Mouse (Mus musculus) heart, embryonic 11.5 days (tissue): ENCODE measurements around the gene Usp5. TPM values are rescaled to one million over a fixed set of nuclear protein-coding genes. Genes with fewer than 3 reads are reported as not detected.

ENCODE experiments used
- ATAC-seq: fragments of 200-750 bp; cut with Nextera tagmentation; replicated peaks from 2 replicates; pipeline ENCODE4 v1.8.0; 2017; ENCODE audit warnings: moderate library complexity; ENCODE audit not compliant: insufficient number of reproducible peaks, low FRiP score, low TSS enrichment
- H3K27ac ChIP-seq: fragments of 300-500 bp; sonication (generic); 2 replicates; pipeline ENCODE4 v1.5.1; 2014; ENCODE audit warnings: mild to moderate bottlenecking, low read depth, low read length
- H3K27me3 ChIP-seq: fragments of 300-500 bp; sonication (generic); 2 replicates; pipeline ENCODE4 v1.6.1; 2014; ENCODE audit warnings: mild to moderate bottlenecking, low read length, mixed read lengths; ENCODE audit not compliant: control insufficient read depth, insufficient read depth
- H3K36me3 ChIP-seq: fragments of 300-500 bp; sonication (generic); 2 replicates; pipeline ENCODE4 v1.6.1; 2014; ENCODE audit warnings: mild to moderate bottlenecking, low read length, moderate library complexity, mixed read lengths; ENCODE audit not compliant: control insufficient read depth, insufficient read depth
- H3K4me1 ChIP-seq: fragments of 300-500 bp; sonication (generic); 2 replicates; pipeline ENCODE4 v1.6.1; 2014; ENCODE audit warnings: low read length; ENCODE audit not compliant: control insufficient read depth, insufficient read depth
- H3K4me2 ChIP-seq: fragments of 300-500 bp; sonication (generic); 2 replicates; pipeline ENCODE4 v1.6.1; 2014; ENCODE audit warnings: mild to moderate bottlenecking, moderate library complexity
- H3K4me3 ChIP-seq: fragments of 300-500 bp; sonication (generic); 2 replicates; pipeline ENCODE4 v1.5.1; 2014; ENCODE audit warnings: low read depth, low read length
- H3K9ac ChIP-seq: fragments of 300-500 bp; sonication (generic); 2 replicates; pipeline ENCODE4 v1.6.1; 2014; ENCODE audit warnings: mild to moderate bottlenecking, low read depth, low read length, moderate library complexity
- H3K9me3 ChIP-seq: fragments of 300-500 bp; sonication (generic); replicated peaks from 2 replicates; pipeline ENCODE4 v1.6.1; 2016; ENCODE audit warnings: low read length; ENCODE audit not compliant: control insufficient read depth
- WGBS: fragments of 180-500 bp; shearing (Covaris S2); extraction: QIAGEN DNeasy Blood & Tissue Kit; methylation state at CpG from one replicate; pipeline ENCODE4 v1.1.7; 2014; ENCODE audit not compliant: insufficient replicate concordance; 5-methylcytosine and 5-hydroxymethylcytosine counted together
- polyA plus RNA-seq: library from polyadenylated mRNA; unstranded; fragments of >200 nt; fragmentation: Nextera tagmentation; extraction: Ambion mirVana; gene quantifications from 2 replicates; pipeline ENCODE4 v1.2.1, GENCODE M21; 2014

Gene Usp5
- 87.3 and 98.3 TPM in 2 replicates for polyA plus RNA-seq

- peak within 1 kb of the TSS; percentile 92 for H3K27ac ChIP-seq
- H3K36me3 ChIP-seq = peaks cover 19% of the 10 kb centered on the region
- under 1% methylated on average over 55 of the region's 55 CpGs for WGBS
- H3K9ac ChIP-seq = peak within 1 kb of the TSS; percentile 78
- peaks cover 9% of the 10 kb centered on the region; the same call in 1 of the 2 replicates for H3K4me1 ChIP-seq
- peak within 1 kb of the TSS; percentile 60 for H3K4me3 ChIP-seq
- ATAC-seq = peak; percentile 93
- H3K4me2 ChIP-seq = peak within 1 kb of the TSS; percentile 93
- no peaks in the 10 kb centered on the region for H3K27me3 ChIP-seq
- no peaks in the 10 kb centered on the region for H3K9me3 ChIP-seq
Measured at GRCm38 (mm10) chr6:124828868-124829798, at the start of gene Usp5, which contains the start of gene Cdca3. Usp5 (minus strand) TSS chr6:124829484. Cdca3 (plus strand) TSS chr6:124829547.

DNA sequence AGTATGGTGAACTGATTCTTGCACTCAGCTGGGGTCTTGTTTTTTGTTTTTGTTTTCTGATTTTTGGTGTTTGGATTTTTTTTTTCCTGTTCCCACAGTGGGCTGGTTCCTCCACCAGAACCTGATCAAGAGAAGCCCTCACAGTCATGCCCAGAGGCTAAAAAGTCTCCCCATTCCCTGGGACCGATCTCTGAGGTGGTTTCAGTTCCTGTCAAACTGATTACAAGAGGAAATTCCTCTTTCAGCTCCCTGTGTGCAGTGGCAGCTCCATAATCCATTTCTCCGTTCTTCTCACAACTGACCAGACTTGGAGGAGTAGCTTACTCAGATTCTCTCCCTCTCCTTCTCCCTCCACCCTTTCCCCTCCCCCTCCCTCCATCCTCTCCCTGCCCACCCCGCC lies 45.1 kb upstream of the Usp5 start:
- H3K4me2 ChIP-seq = no peak overlapping the region
- no peaks in the 10 kb centered on the region for H3K36me3 ChIP-seq
- no peaks in the 10 kb centered on the region for H3K27me3 ChIP-seq
- no peak overlapping the region for H3K9ac ChIP-seq
- no peaks in the 10 kb centered on the region for H3K9me3 ChIP-seq
- 28% methylated on average over 2 of the region's 3 CpGs for WGBS
- no peak for ATAC-seq
- H3K4me3 ChIP-seq = no peak overlapping the region
- no peaks in the 10 kb centered on the region for H3K4me1 ChIP-seq
- no peak overlapping the region for H3K27ac ChIP-seq

GRCm38 (mm10) chr6:124866560-124866959 lies 37.3 kb upstream of the Usp5 start:
- H3K4me2 ChIP-seq = no peak overlapping the region
- peaks cover 6% of the 10 kb centered on the region for H3K27me3 ChIP-seq
- no peak overlapping the region for H3K9ac ChIP-seq
- WGBS = 57% methylated on average over 6 of the region's 7 CpGs
- ATAC-seq = no peak
- H3K4me3 ChIP-seq = no peak overlapping the region
- H3K27ac ChIP-seq = no peak overlapping the region
- H3K36me3 ChIP-seq = no peaks in the 10 kb centered on the region
- peaks cover 8% of the 10 kb centered on the region for H3K4me1 ChIP-seq
- H3K9me3 ChIP-seq = no peaks in the 10 kb centered on the region

DNA sequence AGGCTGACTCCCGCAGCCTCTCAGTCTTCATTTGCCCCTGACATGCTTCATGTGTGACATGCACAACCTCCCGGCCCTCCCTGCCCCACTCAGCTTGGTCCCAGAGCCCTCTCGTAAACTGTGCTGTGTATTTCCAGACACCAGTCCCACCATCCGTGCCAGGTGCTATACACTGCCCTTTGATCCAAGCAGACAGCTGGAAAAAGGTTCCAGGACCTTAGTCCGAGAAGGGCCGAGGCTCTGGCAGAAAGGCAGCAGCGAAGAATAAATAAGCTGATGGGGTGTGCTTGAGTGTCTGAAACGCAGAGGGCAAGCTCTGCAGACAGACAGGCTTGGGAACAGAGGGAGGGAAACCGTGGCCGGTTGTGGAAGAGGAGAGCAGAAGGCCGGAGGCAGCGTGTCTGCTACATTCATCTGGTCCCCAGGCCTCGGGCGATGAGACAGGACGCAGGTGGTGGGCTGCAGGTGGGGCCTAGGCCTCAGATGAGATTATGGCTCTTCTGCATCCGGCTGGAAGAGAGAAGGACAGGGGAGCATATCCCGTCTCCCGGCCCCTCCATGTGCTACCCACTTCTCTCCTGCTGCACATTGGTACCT lies 36.6 kb upstream of the Usp5 start:
- Histone ChIP-seq H3K4me1 (peaks cover 8% of the 10 kb centered on the region), H3K27me3 (peaks cover 11% of the 10 kb centered on the region), H3K9ac (no peak overlapping the region), H3K4me3 (no peak overlapping the region), H3K9me3 (no peaks in the 10 kb centered on the region), H3K36me3 (no peaks in the 10 kb centered on the region), H3K27ac (no peak overlapping the region), H3K4me2 (no peak overlapping the region)
- no peak for ATAC-seq
- WGBS = 52% methylated on average over 18 of the region's 18 CpGs

- H3K4me2 ChIP-seq = peak within 1 kb of the TSS; percentile 89
- no peaks in the 10 kb centered on the region for H3K36me3 ChIP-seq
- H3K4me3 ChIP-seq = peak within 1 kb of the TSS; percentile 53
- peak within 1 kb of the TSS; percentile 77 for H3K9ac ChIP-seq
- no peak within 1 kb of the TSS for H3K27ac ChIP-seq
- peaks cover 16% of the 10 kb centered on the region for H3K4me1 ChIP-seq
- H3K27me3 ChIP-seq = peaks cover 22% of the 10 kb centered on the region
- WGBS = 1% methylated on average over 37 of the region's 43 CpGs
- H3K9me3 ChIP-seq = no peaks in the 10 kb centered on the region
- ATAC-seq = peak; percentile 43; the same call in 1 of the 2 replicates
Measured at GRCm38 (mm10) chr6:124863658-124864298, 34.5 kb upstream of the Usp5 start, which contains the start of gene Gpr162. Gpr162 (minus strand) TSS chr6:124863983.

DNA sequence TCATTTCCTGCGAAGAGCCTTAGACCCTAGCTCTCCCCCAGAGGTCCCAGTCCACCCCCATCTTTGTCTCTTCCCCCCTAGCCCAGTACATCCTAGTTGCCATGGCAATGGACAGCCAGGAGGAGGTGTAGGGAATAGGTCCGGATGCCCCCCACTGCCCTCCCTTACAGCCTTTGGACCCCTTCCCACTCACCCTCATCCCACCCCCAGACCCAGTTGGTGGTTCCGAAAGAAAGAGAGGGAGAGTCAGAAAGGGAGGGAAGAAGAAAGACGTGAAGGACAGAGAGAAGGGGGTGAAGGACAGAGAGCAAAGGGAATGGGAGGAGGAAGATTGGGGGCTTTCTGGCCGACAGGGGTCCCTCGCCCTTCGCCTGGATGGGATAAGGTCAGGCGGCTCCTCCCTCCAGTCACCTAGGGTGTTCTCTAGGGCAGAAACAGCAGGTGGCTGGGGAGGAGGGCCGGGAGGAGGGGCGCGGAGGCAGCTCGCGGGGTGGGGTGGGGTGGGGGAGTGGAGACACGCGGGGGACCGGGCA lies 33.9 kb upstream of the Usp5 start:
- no peak for ATAC-seq
- Histone ChIP-seq H3K4me2 (peak overlapping the region; percentile 89), H3K36me3 (no peaks in the 10 kb centered on the region), H3K27me3 (peaks cover 27% of the 10 kb centered on the region), H3K9me3 (no peaks in the 10 kb centered on the region), H3K27ac (no peak overlapping the region), H3K4me3 (peak overlapping the region; percentile 53), H3K4me1 (peaks cover 17% of the 10 kb centered on the region), H3K9ac (peak overlapping the region; percentile 77)
- WGBS = 0% methylated on average over 16 of the region's 16 CpGs

DNA sequence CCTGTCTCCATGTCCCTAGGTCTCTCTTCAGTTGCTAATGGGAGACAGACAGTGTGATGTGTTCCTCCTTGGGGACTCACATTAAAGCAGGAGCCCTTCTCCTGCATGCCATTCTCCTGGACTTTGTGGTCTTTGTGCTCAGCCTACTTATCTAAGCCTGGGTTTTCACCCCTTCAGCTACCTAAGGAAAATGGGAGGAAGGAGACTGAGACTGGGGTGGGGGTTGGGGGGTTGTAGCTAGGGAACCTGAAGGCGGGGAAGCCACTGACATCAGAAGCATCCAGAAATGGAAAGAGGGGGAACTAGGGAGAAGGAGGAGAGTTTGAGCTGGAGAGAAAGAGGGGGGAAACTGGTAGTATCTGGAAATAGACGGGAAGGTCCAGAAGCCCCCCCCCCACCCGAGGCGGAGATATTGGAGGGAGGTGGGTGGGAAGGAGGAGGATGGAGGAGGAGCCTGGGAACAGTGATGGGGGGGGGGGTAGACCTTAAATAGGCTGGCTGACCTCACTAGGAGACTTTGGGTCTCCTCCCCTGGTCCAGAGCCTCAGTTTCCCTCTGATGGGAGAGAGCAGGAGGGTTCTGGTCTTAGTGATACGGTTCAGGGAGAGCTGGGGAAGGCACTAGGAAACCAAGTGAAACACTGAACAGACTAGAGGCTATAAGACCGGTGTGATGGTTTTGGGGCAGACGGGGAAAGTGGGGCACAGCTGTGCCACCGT lies 33.3 kb upstream of the Usp5 start:
- H3K27me3 ChIP-seq = peaks cover 33% of the 10 kb centered on the region
- peaks cover 18% of the 10 kb centered on the region for H3K4me1 ChIP-seq
- H3K9ac ChIP-seq = peak overlapping the region; percentile 77; the same call in 1 of the 2 replicates
- H3K36me3 ChIP-seq = no peaks in the 10 kb centered on the region
- 15% methylated on average over 8 of the region's 8 CpGs for WGBS
- no peak for ATAC-seq
- no peak overlapping the region for H3K27ac ChIP-seq
- peak overlapping the region; percentile 89 for H3K4me2 ChIP-seq
- peak overlapping the region; percentile 53; the same call in 1 of the 2 replicates for H3K4me3 ChIP-seq
- H3K9me3 ChIP-seq = no peaks in the 10 kb centered on the region

DNA sequence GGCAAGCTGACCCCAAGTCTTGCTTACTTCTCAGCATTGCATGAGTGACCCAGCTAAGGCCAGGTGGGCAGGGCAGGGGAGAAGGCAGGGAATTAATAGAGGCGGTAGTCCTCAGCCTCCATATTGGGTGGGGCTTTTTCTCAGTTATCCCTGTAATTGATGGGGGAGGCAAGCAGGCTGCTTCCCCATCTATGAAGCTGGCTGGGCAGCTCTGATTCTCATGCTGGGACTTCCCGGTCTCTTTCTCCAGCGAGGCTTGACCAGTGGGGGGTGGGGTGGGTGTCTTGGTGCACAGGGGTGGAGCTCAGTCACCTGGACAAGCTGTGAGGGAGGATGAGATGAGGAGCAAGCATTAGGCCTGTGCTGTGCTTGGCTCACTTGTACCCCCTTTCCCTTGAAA lies 32.5 kb upstream of the Usp5 start:
- Histone ChIP-seq H3K4me1 (peaks cover 18% of the 10 kb centered on the region), H3K9me3 (no peaks in the 10 kb centered on the region), H3K4me3 (no peak overlapping the region), H3K9ac (no peak overlapping the region), H3K27me3 (peaks cover 33% of the 10 kb centered on the region), H3K4me2 (no peak overlapping the region), H3K27ac (no peak overlapping the region), H3K36me3 (no peaks in the 10 kb centered on the region)
- ATAC-seq = no peak
- WGBS = 30% methylated on average over 3 of the region's 3 CpGs
